Mouse (Mus musculus) kidney, adult 2 months (tissue): ENCODE measurements around the gene 4930451I11Rik. TPM values are rescaled to one million over a fixed set of nuclear protein-coding genes. Genes with fewer than 3 reads are reported as not detected.

Experiments
- DNase-seq: peaks from one replicate; pipeline ENCODE4 v3.0.0; 2021
- H3K27ac ChIP-seq: fragments of 200-500 bp; 2 replicates; pipeline ENCODE4 v1.5.1; 2012; ENCODE audit warnings: low read depth, low read length, control low read depth, inconsistent platforms; ENCODE audit not compliant: insufficient read depth
- H3K27me3 ChIP-seq: fragments of 200-500 bp; replicated peaks from 2 replicates; pipeline ENCODE4 v1.6.1; 2012; ENCODE audit warnings: mild to moderate bottlenecking, moderate library complexity, low read length, inconsistent platforms; ENCODE audit not compliant: control insufficient read depth, insufficient read depth
- H3K36me3 ChIP-seq: fragments of 200-500 bp; 2 replicates; pipeline ENCODE4 v1.6.1; 2012; ENCODE audit warnings: mild to moderate bottlenecking, moderate library complexity, low read length, inconsistent platforms; ENCODE audit not compliant: control insufficient read depth, insufficient read depth
- H3K4me1 ChIP-seq: fragments of 200-500 bp; 2 replicates; pipeline ENCODE4 v1.6.1; 2011; ENCODE audit warnings: low read length; ENCODE audit not compliant: control insufficient read depth, insufficient read depth
- H3K4me3 ChIP-seq: fragments of 200-500 bp; 2 replicates; pipeline ENCODE4 v1.5.1; 2011; ENCODE audit warnings: mild to moderate bottlenecking, low read depth, low read length, control low read depth; ENCODE audit not compliant: insufficient read depth
- CTCF ChIP-seq: fragments of 200-500 bp; conservative IDR thresholded peaks from 2 replicates; pipeline ENCODE4 v1.5.1; 2011; ENCODE audit warnings: low read depth, mild to moderate bottlenecking, control low read depth, low read length, moderate library complexity, mixed read lengths; ENCODE audit not compliant: insufficient read depth, insufficient read length
- POLR2A ChIP-seq: fragments of 200-500 bp; IDR thresholded peaks from one replicate; pipeline ENCODE4 v1.6.1; 2011; ENCODE audit warnings: low read depth, low read length, control low read depth
- WGBS: fragments of 180-500 bp; shearing (Covaris S2); methylation state at CpG from one replicate; pipeline ENCODE4 v1.1.7; 2018; 5-methylcytosine and 5-hydroxymethylcytosine counted together
- polyA plus RNA-seq: library from polyadenylated mRNA; depleted of rRNA; stranded (reverse); fragments of >200 nt; gene quantifications from 2 replicates; pipeline ENCODE4 v1.2.3, GENCODE M21; 2012

4930451I11Rik gene
- polyA plus RNA-seq, 1 experiment, result not detected

DNA sequence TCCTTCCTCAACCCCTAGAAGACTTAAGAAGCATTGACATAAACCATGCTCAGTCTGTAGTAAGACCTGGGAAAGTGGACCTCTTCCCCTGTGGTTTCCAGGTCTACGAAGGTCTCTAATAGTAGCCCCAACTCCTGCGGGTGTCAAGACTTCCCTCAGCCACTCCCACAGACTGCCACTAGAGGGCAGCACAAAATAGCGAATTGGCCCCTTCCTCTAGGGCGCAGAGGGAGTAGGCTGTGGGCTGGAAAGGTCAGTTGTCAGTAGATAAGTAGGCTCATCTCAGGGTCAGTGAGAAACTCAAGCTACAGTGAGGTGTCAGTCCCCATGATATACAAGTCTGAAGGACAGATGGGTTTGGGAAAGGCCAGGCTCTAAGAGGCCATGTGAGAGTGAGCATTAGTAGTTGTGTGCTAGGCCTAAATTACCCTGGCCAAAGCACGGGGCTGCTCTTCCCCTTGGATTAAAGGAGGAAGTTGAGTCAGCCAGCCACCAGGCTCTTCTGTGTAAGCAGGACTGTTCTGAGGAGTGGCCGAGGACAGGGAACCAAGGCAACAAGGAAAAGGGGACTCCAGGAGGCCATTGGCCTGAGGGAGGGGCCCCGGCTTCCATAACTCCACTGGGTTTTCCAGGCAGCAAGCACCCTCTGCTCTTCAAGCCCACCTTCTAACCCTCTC lies 9.5 kb downstream of the 4930451I11Rik start:
- TF ChIP-seq CTCF (peak; percentile 97), POLR2A (no peak)
- 26% methylated on average over 7 of the region's 7 CpGs for WGBS
- Histone ChIP-seq H3K4me1 (no peaks in the 10 kb centered on the region), H3K27ac (peak overlapping the region; percentile 3; the same call in 1 of the 2 replicates), H3K4me3 (no peak overlapping the region), H3K27me3 (no peaks in the 10 kb centered on the region), H3K36me3 (no peaks in the 10 kb centered on the region)
- DNase-seq, result peak; percentile 84

DNA sequence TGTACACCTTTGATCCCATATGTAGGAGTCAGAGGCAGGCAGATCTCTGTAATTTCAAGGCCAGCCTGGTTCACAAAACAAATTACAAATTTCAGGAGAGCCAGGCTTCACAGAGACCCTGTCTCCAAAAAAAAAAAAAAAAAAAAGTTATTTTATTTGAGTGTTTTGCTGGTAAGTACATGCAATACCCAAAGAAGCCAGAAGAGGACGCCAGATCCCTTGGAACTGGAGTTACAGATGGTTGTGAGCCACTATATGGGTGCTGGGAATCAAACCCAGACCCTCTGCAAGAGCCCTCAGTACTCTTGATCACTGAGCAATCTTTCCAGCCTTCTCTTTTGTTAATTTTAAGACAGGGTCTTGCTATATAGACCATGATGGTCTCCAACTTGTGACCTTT lies 12.6 kb downstream of the 4930451I11Rik start:
- Histone ChIP-seq H3K4me1 (no peaks in the 10 kb centered on the region), H3K36me3 (no peaks in the 10 kb centered on the region), H3K27me3 (no peaks in the 10 kb centered on the region), H3K27ac (no peak overlapping the region), H3K4me3 (no peak overlapping the region)
- TF ChIP-seq CTCF, result no peak
- TF ChIP-seq POLR2A, result no peak
- WGBS, result 26% methylated on average over 1 of the region's 1 CpGs
- DNase-seq, result no peak

DNA sequence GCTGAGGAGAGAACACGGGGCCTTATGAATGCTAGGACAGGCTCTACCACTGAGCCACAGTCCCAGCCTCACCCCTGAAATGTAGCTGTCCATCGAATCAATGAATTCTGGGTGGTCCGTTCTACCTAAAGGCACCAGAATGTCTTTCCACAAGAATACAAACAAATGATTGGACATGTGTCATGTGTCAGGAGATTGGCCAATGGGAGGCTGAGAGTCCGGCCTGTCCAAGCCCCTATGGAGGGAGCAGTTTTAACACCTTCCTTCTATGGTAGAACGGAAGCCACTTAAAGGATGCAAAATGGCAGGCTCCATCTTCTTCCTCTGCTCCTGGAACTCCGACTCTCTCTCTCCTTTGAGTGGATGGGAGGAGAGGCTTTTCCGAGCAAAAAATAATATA lies 13.8 kb downstream of the 4930451I11Rik start:
- TF ChIP-seq POLR2A (no peak), CTCF (no peak)
- no peaks in the 10 kb centered on the region for H3K4me1 ChIP-seq
- H3K36me3 ChIP-seq, result no peaks in the 10 kb centered on the region
- no peaks in the 10 kb centered on the region for H3K27me3 ChIP-seq
- no peak for DNase-seq
- H3K4me3 ChIP-seq, result no peak overlapping the region
- WGBS, result 86% methylated on average over 7 of the region's 7 CpGs
- no peak overlapping the region for H3K27ac ChIP-seq

DNA sequence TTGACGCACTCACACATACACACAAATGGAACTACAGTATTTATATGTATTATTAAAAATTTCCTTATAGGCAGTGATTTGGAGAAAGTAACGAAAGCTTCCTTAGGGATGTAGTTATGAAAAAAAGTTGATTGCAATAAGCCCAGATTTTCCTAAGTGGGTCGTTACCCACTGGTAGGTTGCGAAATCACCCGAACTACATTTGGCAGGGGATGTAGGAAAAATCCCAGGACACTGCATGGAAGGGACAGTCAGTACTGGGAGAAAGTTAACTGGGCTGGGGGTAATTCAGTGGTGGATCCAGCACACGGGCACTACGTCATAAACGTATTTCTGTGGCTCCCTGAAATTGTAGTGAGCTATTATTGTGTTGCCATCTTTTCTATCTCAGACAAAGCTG lies 14.9 kb downstream of the 4930451I11Rik start:
- 79% methylated on average over 8 of the region's 8 CpGs for WGBS
- TF ChIP-seq POLR2A (no peak), CTCF (no peak)
- DNase-seq, result no peak
- Histone ChIP-seq H3K27ac (no peak overlapping the region), H3K27me3 (no peaks in the 10 kb centered on the region), H3K36me3 (no peaks in the 10 kb centered on the region), H3K4me3 (no peak overlapping the region), H3K4me1 (no peaks in the 10 kb centered on the region)

DNA sequence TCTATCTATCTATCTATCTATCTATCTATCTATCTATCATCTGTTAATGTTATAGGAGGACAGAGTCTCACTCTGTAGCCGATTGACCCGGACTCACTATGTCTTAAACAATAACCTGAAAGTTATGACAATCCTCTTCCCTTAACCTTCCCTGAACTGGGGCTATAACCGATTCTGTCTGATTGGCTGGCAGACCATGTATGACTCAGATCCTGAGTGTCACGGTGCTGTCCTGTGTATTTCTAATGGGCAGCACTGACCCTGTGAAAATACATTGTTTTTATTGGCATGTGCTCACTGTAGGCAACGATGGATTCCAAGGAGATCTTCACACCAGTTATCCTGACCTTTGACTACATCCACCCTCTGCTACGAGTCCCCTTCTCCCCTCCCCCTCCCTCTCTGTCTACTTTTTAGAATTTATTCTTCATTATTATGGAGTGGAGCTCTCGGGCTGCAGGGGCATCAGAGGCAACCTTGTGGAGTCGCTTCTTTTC lies 15.7 kb downstream of the 4930451I11Rik start:
- WGBS, result 41% methylated on average over 8 of the region's 8 CpGs
- H3K4me1 ChIP-seq, result no peaks in the 10 kb centered on the region
- H3K36me3 ChIP-seq, result no peaks in the 10 kb centered on the region
- H3K27ac ChIP-seq, result no peak overlapping the region
- DNase-seq, result no peak
- TF ChIP-seq CTCF (no peak), POLR2A (no peak)
- H3K27me3 ChIP-seq, result no peaks in the 10 kb centered on the region
- H3K4me3 ChIP-seq, result no peak overlapping the region

DNA sequence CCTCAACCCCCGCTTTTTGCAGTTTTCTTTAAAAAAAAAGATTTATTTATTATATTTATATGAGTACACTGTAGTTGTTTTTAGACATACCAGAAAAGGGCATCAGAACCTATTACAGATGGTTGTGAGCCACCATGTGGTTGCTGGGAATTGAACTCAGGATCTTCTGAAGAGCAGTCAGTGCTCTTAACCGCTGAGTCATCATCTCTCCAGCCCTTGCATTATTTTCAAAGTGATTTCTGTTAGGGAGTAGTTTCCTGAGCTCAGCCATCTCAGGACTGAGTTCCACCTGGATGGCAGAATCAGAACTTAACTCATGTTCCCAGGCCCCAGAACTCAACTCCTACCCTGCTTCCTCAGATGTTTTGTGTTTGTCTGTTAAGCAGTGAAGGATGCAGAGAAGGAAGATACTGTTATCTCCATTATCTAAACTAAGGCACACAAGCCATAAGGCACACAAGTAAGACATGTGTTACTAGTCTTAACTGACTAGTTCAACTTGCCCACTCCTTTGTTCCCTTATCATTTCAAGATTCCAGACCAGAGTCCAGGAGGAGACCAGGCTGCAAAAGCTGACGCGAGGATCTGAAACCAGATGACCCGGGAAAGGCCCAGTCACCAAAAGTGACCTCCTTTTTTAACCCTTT lies 21.6 kb downstream of the 4930451I11Rik start:
- 61% methylated on average over 5 of the region's 5 CpGs for WGBS
- TF ChIP-seq POLR2A (no peak), CTCF (no peak)

DNA sequence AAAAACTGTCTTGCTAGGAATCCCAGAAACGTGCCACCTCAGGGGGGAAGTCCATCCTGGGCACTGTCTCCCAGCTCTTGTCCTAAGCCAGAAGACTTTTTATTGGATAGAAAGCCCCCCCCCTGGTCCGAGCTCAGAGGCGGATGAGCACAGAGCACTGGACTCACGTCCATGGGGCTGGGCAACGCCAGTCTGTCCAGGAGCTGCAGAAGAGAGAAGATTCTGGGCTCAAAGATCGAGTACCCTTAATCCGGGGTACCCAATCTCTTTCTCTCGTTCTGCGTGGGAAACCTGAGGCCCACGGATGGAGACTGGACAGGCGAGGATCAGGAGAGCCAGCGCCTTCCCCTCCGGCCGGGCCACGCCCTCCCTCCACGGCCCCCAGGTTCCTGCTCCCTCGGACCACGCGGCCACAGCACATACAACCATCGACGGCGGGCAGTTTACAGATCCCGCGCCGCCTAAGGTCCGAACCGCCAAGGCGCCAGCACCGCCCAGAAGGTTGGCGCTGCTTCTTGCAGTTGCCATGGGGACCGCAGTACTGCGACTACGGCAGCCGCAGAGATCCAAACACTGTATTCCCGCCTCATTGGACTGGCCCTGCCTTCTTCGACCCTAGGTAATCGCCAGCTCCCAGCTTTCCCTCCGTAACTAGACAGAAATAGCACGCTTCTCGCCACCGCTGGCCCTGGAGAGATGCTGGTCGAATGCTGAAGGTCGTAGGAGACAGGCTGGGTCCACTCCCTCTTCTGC lies 22.6 kb downstream of the 4930451I11Rik start:
- DNase-seq, result peak; percentile 96
- Histone ChIP-seq H3K27ac (no peak overlapping the region), H3K4me1 (no peaks in the 10 kb centered on the region), H3K27me3 (no peaks in the 10 kb centered on the region), H3K36me3 (no peaks in the 10 kb centered on the region), H3K4me3 (peak overlapping the region; percentile 64)
- WGBS, result under 1% methylated on average over 43 of the region's 43 CpGs
- no peak for TF ChIP-seq POLR2A

More for the DNA sequence above, 21.6 kb downstream of the 4930451I11Rik start:
- H3K4me1 ChIP-seq, result no peaks in the 10 kb centered on the region
- DNase-seq, result no peak
- no peak overlapping the region for H3K27ac ChIP-seq
- H3K27me3 ChIP-seq, result no peaks in the 10 kb centered on the region
- H3K36me3 ChIP-seq, result no peaks in the 10 kb centered on the region
- no peak overlapping the region for H3K4me3 ChIP-seq
